Mouse (Mus musculus): Measurements from ENCODE around the gene Olfr51.
"Not testable (repeated sequence)": the region's sequence is repeated elsewhere in the genome, so short reads cannot be mapped to it uniquely, and the experiment has no call there.

Gene Olfr51

GRCm38 (mm10) chr11:51003296-51003695, at the start of gene Olfr51:
Gene Olfr51, plus strand, starts transcription at chr11:51003596.
- no peak for DNase-seq (ENCODE audit: low spot score)

GRCm38 (mm10) chr11:50953665-50954064, 49.7 kb upstream of the Olfr51 start, which contains the start of gene Prop1:
Gene Prop1, minus strand, starts transcription at chr11:50953765.
- DNase-seq (ENCODE audit: low spot score), result no peak

- no peak for DNase-seq (ENCODE audit: low spot score)
These were observed 38.5 kb upstream of the Olfr51 start for GRCm38 (mm10) chr11:50964886-50965285.

GRCm38 (mm10) chr11:50966230-50966629, 37.2 kb upstream of the Olfr51 start, which contains the start of gene Olfr1378:
Gene Olfr1378, plus strand, starts transcription at chr11:50966530.
- no peak for DNase-seq (ENCODE audit: low spot score)

GRCm38 (mm10) chr11:50977216-50977615, 26.2 kb upstream of the Olfr51 start:
- DNase-seq (ENCODE audit: low spot score), result no peak

GRCm38 (mm10) chr11:50981667-50982066, 21.7 kb upstream of the Olfr51 start, which contains the start of gene Olfr1377:
Gene Olfr1377, plus strand, starts transcription at chr11:50981967.
- DNase-seq (ENCODE audit: low spot score), result no peak

GRCm38 (mm10) chr11:51011821-51012220, 8.4 kb downstream of the Olfr51 start:
- no peak for DNase-seq (ENCODE audit: low spot score)

GRCm38 (mm10) chr11:51013936-51014335, 10.5 kb downstream of the Olfr51 start, which contains the start of gene Olfr54:
Gene Olfr54, plus strand, starts transcription at chr11:51014236.
- DNase-seq (ENCODE audit: low spot score), result no peak

- no peak for DNase-seq (ENCODE audit: low spot score)
These were observed 12.9 kb downstream of the Olfr51 start for GRCm38 (mm10) chr11:51016341-51016740.

GRCm38 (mm10) chr11:51026811-51027210, 23.4 kb downstream of the Olfr51 start:
- not testable (repeated sequence) for DNase-seq (ENCODE audit: low spot score)

- not testable (repeated sequence) for DNase-seq (ENCODE audit: low spot score)
These were observed 26.0 kb downstream of the Olfr51 start for GRCm38 (mm10) chr11:51029381-51029780.

GRCm38 (mm10) chr11:51030225-51030624, 26.8 kb downstream of the Olfr51 start:
- DNase-seq (ENCODE audit: low spot score), result no peak

GRCm38 (mm10) chr11:51032851-51033250, 29.5 kb downstream of the Olfr51 start:
- DNase-seq (ENCODE audit: low spot score), result no peak

- not testable (repeated sequence) for DNase-seq (ENCODE audit: low spot score)
These were observed 30.7 kb downstream of the Olfr51 start for GRCm38 (mm10) chr11:51034141-51034540.

- DNase-seq (ENCODE audit: low spot score), result no peak
These were observed 32.6 kb downstream of the Olfr51 start for GRCm38 (mm10) chr11:51035951-51036350.

GRCm38 (mm10) chr11:51044776-51045175, 41.4 kb downstream of the Olfr51 start:
- DNase-seq (ENCODE audit: low spot score), result not testable (repeated sequence)

- DNase-seq (ENCODE audit: low spot score), result not testable (repeated sequence)
These were observed 44.4 kb downstream of the Olfr51 start, which contains the start of gene Olfr1375 for GRCm38 (mm10) chr11:51047809-51048208. Gene Olfr1375, plus strand, starts transcription at chr11:51048109.

GRCm38 (mm10) chr11:51051678-51052077, 48.3 kb downstream of the Olfr51 start:
- no peak for DNase-seq (ENCODE audit: low spot score)

GRCm38 (mm10) chr11:51053230-51053629, 49.8 kb downstream of the Olfr51 start:
- no peak for DNase-seq (ENCODE audit: low spot score)

GRCm38 (mm10) chr11:51059151-51059571, 55.8 kb downstream of the Olfr51 start, which contains the start of gene Zfp354a:
Gene Zfp354a, plus strand, starts transcription at chr11:51059257.
- peak; percentile 29 for DNase-seq (ENCODE audit: low spot score)
